Mouse (Mus musculus): ENCODE data around the gene Dao. TPM values are rescaled to one million over a fixed set of nuclear protein-coding genes. Genes with fewer than 3 reads are reported as not detected.

Gene Dao
- polyA plus RNA-seq, 1 experiment, result not detected

- H3K27ac ChIP-seq (replicated peaks; ENCODE audit: low read depth, low read length), result no peak overlapping the region
- H3K4me3 ChIP-seq (ENCODE audit: insufficient read depth, low read depth, low read length), result no peak overlapping the region
- 0 out of 2 replicates have a peak, but pooled peaks cover 2% of the 10 kb centered on the region for H3K4me1 ChIP-seq (ENCODE audit: control insufficient read depth, insufficient read depth, insufficient read length, low read length)
These were observed 27.1 kb downstream of the Dao start for GRCm38 (mm10) chr5:114030652-114031051.

DNA sequence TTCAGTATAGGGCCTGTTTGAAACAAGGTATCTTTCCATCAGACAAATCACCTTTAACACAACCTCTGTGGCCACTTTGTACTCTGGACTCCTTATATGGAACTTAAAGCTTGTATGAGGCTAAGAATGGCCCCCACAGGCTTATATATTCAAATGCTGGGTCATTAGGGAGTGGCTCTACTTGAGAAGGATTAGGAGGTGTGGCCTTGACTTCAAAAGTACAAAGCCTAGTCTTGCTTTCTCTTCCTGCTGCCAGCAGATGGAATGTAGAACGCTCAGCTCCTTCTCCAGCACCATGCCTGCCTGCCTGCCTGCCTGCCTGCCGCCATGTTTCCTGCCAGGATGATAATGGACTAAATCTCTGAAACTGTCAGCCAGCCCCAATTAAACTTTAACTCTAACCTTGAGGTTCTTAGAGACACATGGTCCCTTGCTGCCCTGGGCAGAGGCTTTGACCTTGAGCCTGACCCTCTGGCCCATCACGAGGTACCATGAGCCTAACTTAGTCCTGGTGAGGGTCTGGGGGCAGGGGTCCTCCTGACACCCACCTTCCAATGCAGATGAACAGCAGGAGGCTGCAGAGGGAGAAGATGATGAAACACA, 28.8 kb downstream of the Dao start:
- H3K4me3 ChIP-seq (ENCODE audit: insufficient read depth, low read depth, low read length), result no peak overlapping the region
- H3K27ac ChIP-seq (replicated peaks; ENCODE audit: low read depth, low read length), result no peak overlapping the region

GRCm38 (mm10) chr5:114034393-114034792, 30.9 kb downstream of the Dao start:
- H3K27ac ChIP-seq (replicated peaks; ENCODE audit: low read depth, low read length), result no peak overlapping the region
- no peak overlapping the region for H3K4me3 ChIP-seq (ENCODE audit: insufficient read depth, low read depth, low read length)
- no peaks in the 10 kb centered on the region for H3K4me1 ChIP-seq (ENCODE audit: control insufficient read depth, insufficient read depth, insufficient read length, low read length)

More for the DNA sequence above, 28.8 kb downstream of the Dao start:
- no peaks in the 10 kb centered on the region for H3K4me1 ChIP-seq (ENCODE audit: control insufficient read depth, insufficient read depth, insufficient read length, low read length)

GRCm38 (mm10) chr5:114035111-114035510, 31.6 kb downstream of the Dao start:
- H3K4me1 ChIP-seq (ENCODE audit: control insufficient read depth, insufficient read depth, insufficient read length, low read length), result no peaks in the 10 kb centered on the region
- H3K4me3 ChIP-seq (ENCODE audit: insufficient read depth, low read depth, low read length), result no peak overlapping the region
- H3K27ac ChIP-seq (replicated peaks; ENCODE audit: low read depth, low read length), result no peak overlapping the region

GRCm38 (mm10) chr5:114040508-114040907, 37.0 kb downstream of the Dao start:
- H3K27ac ChIP-seq (replicated peaks; ENCODE audit: low read depth, low read length), result no peak overlapping the region
- H3K4me1 ChIP-seq (ENCODE audit: control insufficient read depth, insufficient read depth, insufficient read length, low read length), result no peaks in the 10 kb centered on the region
- no peak overlapping the region for H3K4me3 ChIP-seq (ENCODE audit: insufficient read depth, low read depth, low read length)

DNA sequence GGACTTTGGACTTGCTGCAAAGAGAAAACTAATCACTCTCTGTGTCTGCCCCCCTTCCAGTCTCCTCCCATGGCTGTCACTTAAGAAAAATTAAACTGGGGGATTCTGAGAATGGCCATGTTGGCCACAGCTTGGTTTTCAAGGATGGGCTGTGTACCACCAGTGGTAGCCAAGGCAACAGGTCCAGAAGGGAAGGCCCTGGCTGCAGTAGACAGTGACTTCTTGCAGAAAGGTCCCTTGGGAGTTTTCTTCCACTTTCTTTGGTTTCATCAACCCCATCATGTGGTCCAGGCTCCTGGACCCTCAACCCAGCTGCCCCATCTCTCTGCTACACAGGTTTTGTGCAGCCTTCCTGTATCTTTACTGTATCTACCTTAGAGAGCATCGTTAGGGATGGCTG, 37.4 kb downstream of the Dao start:
- H3K4me3 ChIP-seq (ENCODE audit: insufficient read depth, low read depth, low read length), result no peak overlapping the region
- no peak overlapping the region for H3K27ac ChIP-seq (replicated peaks; ENCODE audit: low read depth, low read length)
- no peaks in the 10 kb centered on the region for H3K4me1 ChIP-seq (ENCODE audit: control insufficient read depth, insufficient read depth, insufficient read length, low read length)

DNA sequence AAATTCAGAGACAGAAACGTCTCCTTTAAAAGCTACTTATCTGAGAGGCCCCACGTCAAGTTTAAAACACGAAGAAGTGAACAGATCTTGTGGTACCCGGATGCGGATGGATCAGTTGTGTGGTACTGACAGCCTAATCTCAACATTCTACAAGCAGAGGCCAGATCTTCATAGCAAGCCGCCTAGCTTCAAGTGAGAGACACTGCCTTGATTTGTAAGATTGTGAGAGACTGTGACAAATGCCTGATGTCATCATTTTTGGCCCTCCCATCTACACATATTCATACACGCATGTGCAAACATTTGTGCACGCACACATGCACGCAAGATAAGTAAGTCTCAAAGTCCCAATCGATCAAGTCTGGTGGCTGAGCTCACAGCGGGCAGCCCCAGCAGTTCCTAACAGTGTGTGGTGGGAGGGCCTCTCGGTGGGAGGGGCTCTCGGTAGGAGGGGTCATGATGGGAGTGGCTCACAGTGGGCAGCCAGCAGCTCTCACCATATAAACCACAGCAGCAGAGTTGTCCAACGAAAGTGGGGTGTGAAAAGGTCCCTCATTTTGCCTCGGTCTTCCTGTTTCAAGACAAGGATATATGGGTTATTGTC, 37.9 kb downstream of the Dao start:
- H3K4me3 ChIP-seq (ENCODE audit: insufficient read depth, low read depth, low read length), result no peak overlapping the region

GRCm38 (mm10) chr5:114043800-114044199, 40.3 kb downstream of the Dao start:
- Histone ChIP-seq H3K4me3 (ENCODE audit: insufficient read depth, low read depth, low read length) (no peak overlapping the region), H3K4me1 (ENCODE audit: control insufficient read depth, insufficient read depth, insufficient read length, low read length) (no peaks in the 10 kb centered on the region)

More for the DNA sequence above, 37.9 kb downstream of the Dao start:
- Histone ChIP-seq H3K27ac (replicated peaks; ENCODE audit: low read depth, low read length) (no peak overlapping the region), H3K4me1 (ENCODE audit: control insufficient read depth, insufficient read depth, insufficient read length, low read length) (no peaks in the 10 kb centered on the region)

GRCm38 (mm10) chr5:114045134-114045533, 41.6 kb downstream of the Dao start:
- Histone ChIP-seq H3K27ac (replicated peaks; ENCODE audit: low read depth, low read length) (no peak overlapping the region), H3K4me3 (ENCODE audit: insufficient read depth, low read depth, low read length) (no peak overlapping the region), H3K4me1 (ENCODE audit: control insufficient read depth, insufficient read depth, insufficient read length, low read length) (no peaks in the 10 kb centered on the region)

More at GRCm38 (mm10) chr5:114043800-114044199, 40.3 kb downstream of the Dao start:
- H3K27ac ChIP-seq (replicated peaks; ENCODE audit: low read depth, low read length), result no peak overlapping the region

DNA sequence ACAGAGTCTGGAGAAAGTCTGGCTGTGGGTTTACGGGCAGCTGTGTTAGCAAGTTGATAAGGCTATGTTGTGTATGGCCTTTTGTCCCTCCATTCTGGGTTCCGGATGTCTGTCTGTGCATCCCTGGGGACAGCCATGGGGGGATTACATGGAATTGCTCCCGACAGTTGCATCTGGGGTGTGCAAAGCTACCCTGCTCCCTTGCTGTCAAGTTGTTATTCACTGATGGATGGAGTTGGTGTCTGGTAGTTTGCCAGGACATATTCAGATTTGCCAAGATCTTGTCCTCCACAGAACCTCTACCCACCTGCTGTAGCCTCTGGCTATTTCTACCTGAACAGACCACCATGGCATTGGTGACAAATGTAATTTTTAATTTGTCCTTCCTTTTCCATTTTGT, 42.6 kb downstream of the Dao start:
- Histone ChIP-seq H3K4me1 (ENCODE audit: control insufficient read depth, insufficient read depth, insufficient read length, low read length) (no peaks in the 10 kb centered on the region), H3K4me3 (ENCODE audit: insufficient read depth, low read depth, low read length) (no peak overlapping the region), H3K27ac (replicated peaks; ENCODE audit: low read depth, low read length) (no peak overlapping the region)

DNA sequence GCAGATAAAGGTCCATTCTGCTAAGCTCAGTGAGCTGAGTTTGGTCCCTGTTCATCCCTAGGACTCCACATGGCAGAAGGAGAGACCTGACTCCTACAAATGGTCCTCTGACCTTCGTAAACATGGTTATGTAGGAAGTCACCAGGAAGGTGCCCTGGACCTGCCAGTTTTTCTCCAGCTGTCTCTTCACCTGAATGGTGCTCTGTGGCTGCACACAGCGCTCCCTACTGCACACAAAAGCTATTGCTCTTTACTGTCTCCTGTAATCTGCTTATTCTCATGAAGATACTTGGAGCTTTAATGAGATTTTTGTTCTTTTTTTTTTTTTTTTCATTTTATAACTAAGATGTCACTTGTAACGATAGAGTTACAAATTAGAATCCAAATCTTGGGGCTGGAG, 43.1 kb downstream of the Dao start:
- H3K27ac ChIP-seq (replicated peaks; ENCODE audit: low read depth, low read length), result no peak overlapping the region
- H3K4me3 ChIP-seq (ENCODE audit: insufficient read depth, low read depth, low read length), result no peak overlapping the region
- no peaks in the 10 kb centered on the region for H3K4me1 ChIP-seq (ENCODE audit: control insufficient read depth, insufficient read depth, insufficient read length, low read length)

DNA sequence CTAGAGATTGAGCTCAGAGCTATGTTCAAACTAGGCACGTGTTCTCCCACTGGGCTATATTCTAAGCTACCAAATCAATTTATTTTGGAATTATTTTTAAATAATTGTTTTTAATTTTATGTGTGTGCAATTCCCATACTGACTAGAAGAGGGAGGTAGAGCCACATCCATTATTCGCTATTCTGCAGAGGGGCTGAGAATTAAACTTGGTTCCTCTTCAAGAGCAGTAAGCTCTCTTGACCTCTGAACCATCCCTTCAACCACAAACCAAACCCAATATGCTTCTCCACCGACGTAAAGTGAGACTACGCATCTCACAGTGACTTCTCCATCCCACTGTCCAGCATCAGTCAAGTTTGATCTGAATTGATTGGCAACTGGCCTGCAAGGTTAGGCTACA, 43.7 kb downstream of the Dao start:
- no peak overlapping the region for H3K27ac ChIP-seq (replicated peaks; ENCODE audit: low read depth, low read length)
- H3K4me3 ChIP-seq (ENCODE audit: insufficient read depth, low read depth, low read length), result no peak overlapping the region
- H3K4me1 ChIP-seq (ENCODE audit: control insufficient read depth, insufficient read depth, insufficient read length, low read length), result no peaks in the 10 kb centered on the region

- Histone ChIP-seq H3K4me1 (ENCODE audit: control insufficient read depth, insufficient read depth, insufficient read length, low read length) (no peaks in the 10 kb centered on the region), H3K4me3 (ENCODE audit: insufficient read depth, low read depth, low read length) (no peak overlapping the region), H3K27ac (replicated peaks; ENCODE audit: low read depth, low read length) (no peak overlapping the region)
These were observed 45.3 kb downstream of the Dao start for GRCm38 (mm10) chr5:114048731-114049308.

- Histone ChIP-seq H3K27ac (replicated peaks; ENCODE audit: low read depth, low read length) (peak overlapping the region; percentile 69), H3K4me1 (ENCODE audit: control insufficient read depth, insufficient read depth, insufficient read length, low read length) (no peaks in the 10 kb centered on the region), H3K4me3 (ENCODE audit: insufficient read depth, low read depth, low read length) (peak overlapping the region; percentile 36)
These were observed 48.8 kb downstream of the Dao start for GRCm38 (mm10) chr5:114052246-114052761.

- H3K4me3 ChIP-seq (ENCODE audit: insufficient read depth, low read depth, low read length), result no peak overlapping the region
- no peak overlapping the region for H3K27ac ChIP-seq (replicated peaks; ENCODE audit: low read depth, low read length)
- no peaks in the 10 kb centered on the region for H3K4me1 ChIP-seq (ENCODE audit: control insufficient read depth, insufficient read depth, insufficient read length, low read length)
These were observed 53.7 kb downstream of the Dao start for GRCm38 (mm10) chr5:114057129-114057731.

All from brown adipose tissue, adult 24 weeks (tissue).